Mouse (Mus musculus) limb, embryonic 15.5 days (tissue): Measurements from ENCODE around the gene AU022252. TPM values are rescaled to one million over a fixed set of nuclear protein-coding genes. Genes with fewer than 3 reads are reported as not detected.
"Not testable (repeated sequence)": the region's sequence is repeated elsewhere in the genome, so short reads cannot be mapped to it uniquely, and the experiment has no call there.

Experiments
- ATAC-seq: fragments of 200-750 bp; cut with Nextera tagmentation; 2 replicates; pipeline ENCODE4 v1.8.0; 2017; ENCODE audit warnings: low read depth, moderate TSS enrichment; ENCODE audit not compliant: insufficient number of reproducible peaks, low FRiP score, low TSS enrichment
- H3K27ac ChIP-seq: fragments of 300-500 bp; sonication (generic); 2 replicates; pipeline ENCODE4 v1.5.1; 2015; ENCODE audit warnings: moderate library complexity, mild to moderate bottlenecking, inconsistent platforms
- H3K27me3 ChIP-seq: fragments of 300-500 bp; sonication (generic); 2 replicates; pipeline ENCODE4 v1.6.1; 2015; ENCODE audit warnings: inconsistent platforms
- H3K36me3 ChIP-seq: fragments of 300-500 bp; sonication (generic); 2 replicates; pipeline ENCODE4 v1.6.1; 2015; ENCODE audit warnings: inconsistent platforms
- H3K4me1 ChIP-seq: fragments of 300-500 bp; sonication (generic); 2 replicates; pipeline ENCODE4 v1.6.1; 2015; ENCODE audit warnings: inconsistent platforms
- H3K4me2 ChIP-seq: fragments of 300-500 bp; sonication (generic); 2 replicates; pipeline ENCODE4 v1.6.1; 2015; ENCODE audit warnings: mild to moderate bottlenecking, inconsistent platforms
- H3K4me3 ChIP-seq: fragments of 300-500 bp; sonication (generic); 2 replicates; pipeline ENCODE4 v1.5.1; 2015; ENCODE audit warnings: mild to moderate bottlenecking, inconsistent platforms
- H3K9ac ChIP-seq: fragments of 300-500 bp; sonication (generic); 2 replicates; pipeline ENCODE4 v1.6.1; 2015; ENCODE audit warnings: inconsistent platforms
- H3K9me3 ChIP-seq: fragments of 300-500 bp; sonication (generic); 2 replicates; pipeline ENCODE4 v1.6.1; 2016; ENCODE audit warnings: inconsistent platforms
- WGBS: fragments of 180-500 bp; shearing (Covaris S2); methylation state at CpG from one replicate; pipeline ENCODE4 v1.1.7; 2015; 5-methylcytosine and 5-hydroxymethylcytosine counted together
- polyA plus RNA-seq: library from polyadenylated mRNA; unstranded; fragments of >200 nt; fragmentation: Nextera tagmentation; extraction: Ambion mirVana; gene quantifications from 2 replicates; pipeline ENCODE4 v1.2.1, GENCODE M21; 2015

Gene AU022252
- 35.3 and 35.4 TPM in 2 replicates for polyA plus RNA-seq

GRCm38 (mm10) chr4:119232410-119233255 lies at the start of gene AU022252, which contains the start of gene P3h1:
AU022252 (minus strand) TSS chr4:119232712.
P3h1 (plus strand) TSS chr4:119232915.
- no peaks in the 10 kb centered on the region for H3K9me3 ChIP-seq
- peak within 1 kb of the TSS; percentile 94 for H3K4me3 ChIP-seq
- ATAC-seq = peak; percentile 97
- no peaks in the 10 kb centered on the region for H3K27me3 ChIP-seq
- H3K4me2 ChIP-seq = peak within 1 kb of the TSS; percentile 70
- under 1% methylated on average over 71 of the region's 71 CpGs for WGBS
- peak within 1 kb of the TSS; percentile 87 for H3K27ac ChIP-seq
- H3K36me3 ChIP-seq = peaks cover 26% of the 10 kb centered on the region
- H3K4me1 ChIP-seq = peaks cover 16% of the 10 kb centered on the region
- peak within 1 kb of the TSS; percentile 74 for H3K9ac ChIP-seq

DNA sequence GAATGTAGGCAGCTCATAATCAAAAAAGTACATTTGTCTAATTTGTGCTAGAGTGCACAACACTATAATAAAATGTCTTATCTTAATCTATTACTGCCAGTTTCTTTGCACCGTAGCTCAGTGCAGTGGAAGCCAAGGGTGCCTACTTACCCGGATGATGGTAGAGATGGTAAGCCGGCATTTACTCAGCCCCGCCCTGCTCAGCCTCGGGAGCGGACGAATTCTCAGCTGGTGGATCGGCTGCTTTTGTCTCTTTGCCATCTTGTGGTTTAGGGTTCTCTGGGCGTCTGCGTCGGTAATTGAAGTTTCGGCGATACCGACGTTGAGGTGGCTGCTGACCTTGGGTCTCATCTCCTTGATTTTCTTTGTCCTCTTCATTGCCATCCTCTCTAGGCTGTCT lies 46.3 kb upstream of the AU022252 start:
- H3K9me3 ChIP-seq, H3K9ac ChIP-seq, H3K4me1 ChIP-seq, H3K27me3 ChIP-seq, H3K4me2 ChIP-seq, H3K4me3 ChIP-seq, ATAC-seq, H3K27ac ChIP-seq: not testable (repeated sequence)
- WGBS = 90% methylated on average over 15 of the region's 15 CpGs
- H3K36me3 ChIP-seq = peaks cover 90% of the 10 kb centered on the region

DNA sequence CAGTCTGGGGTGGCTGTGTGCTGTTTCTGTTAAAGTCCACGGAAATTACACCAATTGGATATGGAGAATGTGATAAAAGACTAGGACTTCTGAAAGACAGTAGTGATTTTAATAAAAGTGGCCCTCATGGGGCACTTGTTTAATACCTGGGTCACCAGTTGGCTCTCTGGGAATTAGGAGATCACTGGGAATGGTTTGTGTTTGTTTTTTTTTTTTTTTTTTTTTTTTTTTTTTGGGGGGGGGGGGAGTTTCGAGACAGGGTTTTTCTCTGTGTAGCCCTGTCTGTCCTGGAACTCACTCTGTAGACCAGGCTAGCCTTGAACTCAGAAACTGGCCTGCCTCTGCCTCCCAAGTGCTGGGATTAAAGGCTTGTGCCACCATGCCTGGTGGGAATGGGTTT lies 43.2 kb upstream of the AU022252 start:
- WGBS = 71% methylated on average over 2 of the region's 2 CpGs
- Histone ChIP-seq H3K27me3 (no peaks in the 10 kb centered on the region), H3K9ac (no peak overlapping the region), H3K36me3 (peaks cover 90% of the 10 kb centered on the region), H3K27ac (0 out of 2 replicates have a peak overlapping the region, but pooled peaks have one; percentile 5), H3K9me3 (no peaks in the 10 kb centered on the region), H3K4me3 (no peak overlapping the region), H3K4me1 (no peaks in the 10 kb centered on the region), H3K4me2 (no peak overlapping the region)
- ATAC-seq = no peak

DNA sequence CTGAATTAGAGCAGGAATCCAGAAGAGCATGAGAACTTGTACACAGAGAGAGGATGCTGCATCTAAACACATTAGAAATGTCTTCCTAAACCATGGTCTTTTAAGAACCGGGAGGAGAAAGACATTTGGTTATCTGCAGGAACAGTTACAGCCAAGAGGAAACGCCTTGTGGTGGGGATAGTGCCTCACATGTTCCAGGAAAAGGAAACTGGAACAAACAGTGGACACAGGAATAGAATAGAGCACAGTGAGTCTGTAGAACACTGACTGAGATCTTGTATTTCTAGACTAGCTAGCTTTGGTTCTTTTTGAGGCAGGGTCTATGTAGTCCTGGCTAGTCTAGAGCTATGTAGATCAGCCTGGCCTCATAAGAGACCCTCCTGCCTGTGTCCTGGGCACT lies 42.7 kb upstream of the AU022252 start:
- Histone ChIP-seq H3K27ac (0 out of 2 replicates have a peak overlapping the region, but pooled peaks have one; percentile 5), H3K36me3 (peaks cover 93% of the 10 kb centered on the region)

DNA sequence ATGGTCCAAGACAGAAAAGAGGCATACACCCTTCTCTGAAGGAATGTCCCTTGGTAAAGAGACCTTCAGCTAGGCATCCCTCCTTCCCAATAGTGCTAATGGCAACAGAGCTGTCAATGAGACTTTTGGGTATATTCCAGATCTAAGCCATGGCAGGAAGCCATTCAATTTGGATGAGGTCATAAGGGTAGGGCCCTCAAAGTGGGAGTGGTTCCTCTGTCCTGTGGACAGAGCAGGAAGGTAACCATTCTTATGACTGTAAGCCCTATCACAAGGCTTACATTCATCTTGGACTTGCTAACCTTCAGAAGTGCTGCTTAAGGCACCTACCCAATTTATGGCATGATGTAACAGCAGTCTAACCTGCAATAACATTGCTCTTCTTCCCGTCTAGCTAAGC lies 42.1 kb upstream of the AU022252 start:
- H3K4me2 ChIP-seq = no peak overlapping the region
- H3K27ac ChIP-seq = no peak overlapping the region
- H3K27me3 ChIP-seq = no peaks in the 10 kb centered on the region
- ATAC-seq = no peak
- WGBS = 68% methylated on average over 1 of the region's 1 CpGs
- H3K4me3 ChIP-seq = no peak overlapping the region
- H3K4me1 ChIP-seq = no peaks in the 10 kb centered on the region
- H3K9ac ChIP-seq = no peak overlapping the region
- no peaks in the 10 kb centered on the region for H3K9me3 ChIP-seq
- H3K36me3 ChIP-seq = peaks cover 93% of the 10 kb centered on the region

More for the DNA sequence above, 42.7 kb upstream of the AU022252 start:
- H3K4me1 ChIP-seq = no peaks in the 10 kb centered on the region
- H3K9ac ChIP-seq = no peak overlapping the region
- no peaks in the 10 kb centered on the region for H3K27me3 ChIP-seq
- 77% methylated on average over 2 of the region's 2 CpGs for WGBS
- H3K4me2 ChIP-seq = no peak overlapping the region
- no peak overlapping the region for H3K4me3 ChIP-seq
- ATAC-seq = no peak
- no peaks in the 10 kb centered on the region for H3K9me3 ChIP-seq

GRCm38 (mm10) chr4:119266606-119267005 lies 34.1 kb upstream of the AU022252 start:
- Histone ChIP-seq H3K9ac (no peak overlapping the region), H3K4me3 (no peak overlapping the region), H3K9me3 (no peaks in the 10 kb centered on the region), H3K4me2 (no peak overlapping the region), H3K36me3 (peaks cover 27% of the 10 kb centered on the region), H3K4me1 (no peaks in the 10 kb centered on the region), H3K27me3 (no peaks in the 10 kb centered on the region), H3K27ac (no peak overlapping the region)
- no peak for ATAC-seq
- WGBS = 73% methylated on average over 13 of the region's 13 CpGs

- Histone ChIP-seq H3K27ac (no peak overlapping the region), H3K9ac (no peak overlapping the region), H3K4me2 (no peak overlapping the region), H3K27me3 (no peaks in the 10 kb centered on the region), H3K4me1 (no peaks in the 10 kb centered on the region), H3K36me3 (no peaks in the 10 kb centered on the region), H3K9me3 (no peaks in the 10 kb centered on the region), H3K4me3 (no peak overlapping the region)
- WGBS = 77% methylated on average over 3 of the region's 3 CpGs
- ATAC-seq = no peak
Measured at GRCm38 (mm10) chr4:119263459-119263858, 30.9 kb upstream of the AU022252 start.

GRCm38 (mm10) chr4:119262483-119262882 lies 30.0 kb upstream of the AU022252 start:
- Histone ChIP-seq H3K9me3 (no peaks in the 10 kb centered on the region), H3K9ac (no peak overlapping the region), H3K4me1 (no peaks in the 10 kb centered on the region), H3K27me3 (no peaks in the 10 kb centered on the region), H3K36me3 (no peaks in the 10 kb centered on the region), H3K27ac (no peak overlapping the region), H3K4me3 (no peak overlapping the region), H3K4me2 (no peak overlapping the region)
- 85% methylated on average over 5 of the region's 5 CpGs for WGBS
- ATAC-seq = no peak

GRCm38 (mm10) chr4:119261087-119261713 lies 28.7 kb upstream of the AU022252 start:
- H3K4me2 ChIP-seq = no peak overlapping the region
- 48% methylated on average over 7 of the region's 7 CpGs for WGBS
- no peak overlapping the region for H3K27ac ChIP-seq
- no peaks in the 10 kb centered on the region for H3K4me1 ChIP-seq
- no peaks in the 10 kb centered on the region for H3K36me3 ChIP-seq
- H3K9me3 ChIP-seq = no peaks in the 10 kb centered on the region
- ATAC-seq = no peak
- no peak overlapping the region for H3K9ac ChIP-seq
- H3K4me3 ChIP-seq = no peak overlapping the region
- no peaks in the 10 kb centered on the region for H3K27me3 ChIP-seq

- Histone ChIP-seq H3K4me2 (no peak overlapping the region), H3K36me3 (no peaks in the 10 kb centered on the region), H3K4me1 (peaks cover 10% of the 10 kb centered on the region), H3K9me3 (no peaks in the 10 kb centered on the region), H3K27ac (no peak overlapping the region), H3K9ac (no peak overlapping the region), H3K4me3 (no peak overlapping the region), H3K27me3 (no peaks in the 10 kb centered on the region)
- ATAC-seq = no peak
- 85% methylated on average over 15 of the region's 15 CpGs for WGBS
Measured at GRCm38 (mm10) chr4:119259344-119260254, 27.1 kb upstream of the AU022252 start.

DNA sequence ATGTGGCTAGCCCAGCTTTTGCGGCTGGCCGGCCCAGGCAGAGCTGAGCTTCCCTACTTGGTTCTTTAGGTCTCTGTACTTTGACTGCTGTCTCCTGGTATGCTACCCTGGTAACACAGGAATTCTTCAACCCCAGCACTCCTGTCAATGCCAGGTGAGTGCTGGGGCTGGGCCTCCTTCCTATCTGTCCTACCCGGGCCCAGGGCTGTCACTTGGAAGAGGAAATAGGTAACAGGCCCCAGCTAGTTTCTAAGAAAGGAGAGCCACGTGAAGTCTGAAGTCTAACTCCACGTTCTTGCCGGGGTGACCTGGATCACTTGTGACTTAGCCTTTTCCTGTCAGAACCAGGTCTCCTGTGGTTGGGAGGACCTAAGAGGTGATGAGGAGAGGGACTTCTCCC lies 24.6 kb upstream of the AU022252 start:
- Histone ChIP-seq H3K27ac (no peak overlapping the region), H3K9ac (no peak overlapping the region), H3K4me2 (no peak overlapping the region), H3K27me3 (no peaks in the 10 kb centered on the region), H3K4me3 (no peak overlapping the region), H3K36me3 (no peaks in the 10 kb centered on the region), H3K4me1 (peaks cover 23% of the 10 kb centered on the region), H3K9me3 (no peaks in the 10 kb centered on the region)
- ATAC-seq = no peak
- 66% methylated on average over 6 of the region's 6 CpGs for WGBS
